Mouse (Mus musculus) limb, embryonic 14.5 days (tissue): Measurements from ENCODE around the gene Scimp. TPM values are rescaled to one million over a fixed set of nuclear protein-coding genes. Genes with fewer than 3 reads are reported as not detected.

Source experiments
- ATAC-seq: fragments of 200-750 bp; cut with Nextera tagmentation; 2 replicates; pipeline ENCODE4 v1.8.0; 2017; ENCODE audit warnings: low read depth, moderate number of reproducible peaks, moderate TSS enrichment; ENCODE audit not compliant: low FRiP score
- DNase-seq: peaks from one replicate; pipeline ENCODE4 v3.0.0-alpha.2; 2015; ENCODE audit warnings: low spot score
- H3K27ac ChIP-seq: fragments of 300-500 bp; sonication (generic); replicated peaks from 2 replicates; pipeline ENCODE4 v1.5.1; 2014; ENCODE audit warnings: low read depth, mild to moderate bottlenecking, low read length, moderate library complexity, mixed read lengths
- H3K27me3 ChIP-seq: fragments of 300-500 bp; sonication (generic); 2 replicates; pipeline ENCODE4 v1.6.1; 2014; ENCODE audit warnings: low read length, mixed read lengths; ENCODE audit not compliant: control insufficient read depth, insufficient read depth
- H3K36me3 ChIP-seq: fragments of 300-500 bp; sonication (generic); 2 replicates; pipeline ENCODE4 v1.6.1; 2014; ENCODE audit warnings: mild to moderate bottlenecking, low read length, moderate library complexity, mixed read lengths; ENCODE audit not compliant: control insufficient read depth, insufficient read depth
- H3K4me1 ChIP-seq: fragments of 300-500 bp; sonication (generic); 2 replicates; pipeline ENCODE4 v1.6.1; 2014; ENCODE audit warnings: antibody characterized with exemption, low read length, mixed read lengths; ENCODE audit not compliant: control insufficient read depth, insufficient read depth
- H3K4me2 ChIP-seq: fragments of 300-500 bp; sonication (generic); replicated peaks from 2 replicates; pipeline ENCODE4 v1.6.1; 2014; ENCODE audit warnings: low read depth, mild to moderate bottlenecking, low read length, moderate library complexity; ENCODE audit not compliant: severe bottlenecking
- H3K4me3 ChIP-seq: fragments of 300-500 bp; sonication (generic); replicated peaks from 2 replicates; pipeline ENCODE4 v1.5.1; 2014; ENCODE audit warnings: low read length
- H3K9ac ChIP-seq: fragments of 300-500 bp; sonication (generic); 2 replicates; pipeline ENCODE4 v1.6.1; 2014; ENCODE audit warnings: mild to moderate bottlenecking, low read depth, low read length, moderate library complexity; ENCODE audit not compliant: severe bottlenecking
- H3K9me3 ChIP-seq: fragments of 300-500 bp; sonication (generic); 2 replicates; pipeline ENCODE4 v1.6.1; 2016; ENCODE audit warnings: low read length; ENCODE audit not compliant: control insufficient read depth
- POLR2A ChIP-seq: fragments of 200-500 bp; IDR thresholded peaks from 2 replicates; pipeline ENCODE4 v1.8.0; 2012; ENCODE audit warnings: inconsistent platforms, mild to moderate bottlenecking, moderate library complexity, borderline replicate concordance; ENCODE audit not compliant: insufficient read depth, insufficient read length; ENCODE audit errors: extremely low read depth
- WGBS: fragments of 180-500 bp; shearing (Covaris S2); extraction: QIAGEN DNeasy Blood & Tissue Kit; methylation state at CpG from one replicate; pipeline ENCODE4 v1.1.7; 2014; 5-methylcytosine and 5-hydroxymethylcytosine counted together
- polyA plus RNA-seq, 2 experiments: library from polyadenylated mRNA; depleted of rRNA in 1 of 2; stranded (reverse) in 1 of 2; unstranded in 1 of 2; fragments of >200 nt; fragmentation: Nextera tagmentation in 1 of 2; extraction: Ambion mirVana in 1 of 2; gene quantifications; 2 replicates each; pipeline versions ENCODE4 v1.2.1 to v1.2.3; 2012 to 2014

Gene Scimp
- polyA plus RNA-seq, 2 experiments, result 0.05 to 0.40 TPM

DNA sequence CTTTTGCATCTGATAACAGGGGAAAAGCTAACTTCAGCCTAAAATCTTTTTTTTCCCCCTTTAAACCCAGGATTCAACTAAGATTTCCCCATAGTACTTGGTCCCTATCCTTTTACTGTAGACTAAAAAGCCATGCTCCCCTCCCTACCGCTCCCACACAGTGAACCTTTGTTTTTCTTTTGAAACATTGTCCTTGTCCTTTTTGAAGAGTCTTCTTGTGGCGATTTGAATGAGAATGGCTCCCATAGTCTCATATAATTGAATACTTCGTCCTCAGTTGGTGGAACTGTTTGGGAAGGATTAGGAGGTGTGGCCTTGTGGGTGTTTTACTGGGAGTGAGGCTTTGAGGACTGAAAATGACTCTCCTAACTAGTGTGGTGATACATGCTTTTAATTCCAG, 21.4 kb upstream of the Scimp start:
- H3K27me3 ChIP-seq, result no peaks in the 10 kb centered on the region
- 81% methylated on average over 3 of the region's 3 CpGs for WGBS
- H3K4me2 ChIP-seq, result no peak overlapping the region
- H3K9me3 ChIP-seq, result no peaks in the 10 kb centered on the region
- no peak overlapping the region for H3K27ac ChIP-seq
- H3K36me3 ChIP-seq, result no peaks in the 10 kb centered on the region
- no peak overlapping the region for H3K4me3 ChIP-seq
- no peak overlapping the region for H3K9ac ChIP-seq
- H3K4me1 ChIP-seq, result no peaks in the 10 kb centered on the region
- no peak for TF ChIP-seq POLR2A
- no peak for DNase-seq
- no peak for ATAC-seq

GRCm38 (mm10) chr11:70833408-70833807, 21.0 kb upstream of the Scimp start:
- Histone ChIP-seq H3K4me2 (no peak overlapping the region), H3K9me3 (no peaks in the 10 kb centered on the region), H3K9ac (no peak overlapping the region), H3K27ac (no peak overlapping the region), H3K4me3 (no peak overlapping the region), H3K4me1 (no peaks in the 10 kb centered on the region), H3K27me3 (no peaks in the 10 kb centered on the region), H3K36me3 (no peaks in the 10 kb centered on the region)
- no peak for ATAC-seq
- no peak for TF ChIP-seq POLR2A
- DNase-seq, result no peak

DNA sequence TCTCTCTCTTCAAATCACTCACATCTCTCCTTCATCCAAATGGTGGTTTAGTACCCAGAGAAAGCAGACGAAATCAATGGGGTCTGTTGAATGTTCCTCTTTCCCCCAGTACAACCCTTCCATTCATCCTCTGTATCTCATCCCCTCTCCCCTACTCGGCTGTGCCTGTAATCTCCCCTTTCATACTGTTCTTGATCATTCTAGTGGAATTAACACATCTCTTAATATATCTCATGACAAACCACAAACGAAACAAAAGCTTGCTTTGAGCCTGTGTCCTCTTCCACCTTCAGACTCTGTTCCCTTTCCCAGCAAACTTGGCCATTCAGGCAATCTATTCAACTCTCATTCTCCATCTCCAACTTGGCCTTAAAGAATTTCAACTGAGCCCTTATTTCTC, 18.8 kb upstream of the Scimp start:
- ATAC-seq (no peak), DNase-seq (no peak)
- Histone ChIP-seq H3K27ac (no peak overlapping the region), H3K9me3 (no peaks in the 10 kb centered on the region), H3K9ac (no peak overlapping the region), H3K36me3 (no peaks in the 10 kb centered on the region), H3K4me3 (no peak overlapping the region), H3K4me2 (no peak overlapping the region), H3K27me3 (no peaks in the 10 kb centered on the region), H3K4me1 (no peaks in the 10 kb centered on the region)
- no peak for TF ChIP-seq POLR2A
- 69% methylated on average over 3 of the region's 3 CpGs for WGBS

DNA sequence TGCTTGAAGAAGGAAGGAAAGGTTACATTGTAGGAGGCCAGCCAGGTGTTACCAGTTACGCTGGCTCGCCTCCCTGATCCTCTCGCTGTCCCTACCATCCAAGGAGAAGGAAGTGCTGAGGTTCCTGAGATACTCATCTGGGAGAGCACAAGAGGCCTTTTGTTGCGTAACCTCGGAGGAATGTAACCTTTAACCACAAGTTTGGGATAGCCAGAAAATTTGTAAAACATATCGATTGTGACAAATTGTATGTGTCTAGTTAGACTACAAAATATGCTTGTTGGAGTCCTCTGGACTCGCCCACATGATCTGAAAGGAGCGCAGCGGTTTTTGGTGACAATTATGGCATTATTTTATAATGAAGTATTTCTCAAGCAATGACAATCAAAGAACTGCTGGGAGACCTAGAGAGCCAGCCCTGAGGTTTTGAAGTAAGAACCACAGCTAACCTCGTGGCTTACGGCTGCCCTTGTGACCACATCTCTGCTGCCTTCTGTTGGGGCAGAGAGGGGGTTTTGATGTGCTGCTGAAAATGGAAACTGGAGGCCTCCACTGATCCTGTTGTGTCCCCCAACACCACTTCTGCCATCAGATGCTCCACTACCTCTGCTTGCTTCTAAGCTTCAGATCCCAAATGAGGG, 16.7 kb upstream of the Scimp start:
- Histone ChIP-seq H3K9me3 (no peaks in the 10 kb centered on the region), H3K4me2 (no peak overlapping the region), H3K4me1 (no peaks in the 10 kb centered on the region), H3K36me3 (no peaks in the 10 kb centered on the region), H3K27ac (no peak overlapping the region), H3K9ac (no peak overlapping the region), H3K27me3 (no peaks in the 10 kb centered on the region), H3K4me3 (no peak overlapping the region)
- 86% methylated on average over 11 of the region's 11 CpGs for WGBS
- DNase-seq (no peak), ATAC-seq (no peak)
- no peak for TF ChIP-seq POLR2A

DNA sequence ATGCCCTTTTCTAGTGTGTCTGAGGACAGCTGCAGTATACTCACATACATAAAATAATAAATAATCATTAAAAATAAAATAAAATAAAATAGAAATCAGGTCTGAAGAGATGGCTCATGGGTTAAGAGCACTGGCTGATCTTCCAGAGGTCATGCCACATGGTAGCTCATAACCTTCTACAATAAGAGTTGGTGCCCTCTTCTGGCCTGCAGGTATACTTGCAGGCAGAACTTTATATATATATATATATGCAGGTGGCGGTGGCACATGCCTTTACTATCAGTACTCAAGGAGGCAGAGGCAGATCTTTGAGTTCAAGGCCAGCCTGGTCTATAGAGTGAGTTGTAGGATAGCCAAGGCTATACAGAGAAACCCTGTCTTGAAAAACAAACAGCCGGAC, 13.8 kb upstream of the Scimp start:
- Histone ChIP-seq H3K27ac (no peak overlapping the region), H3K4me1 (peaks cover 3% of the 10 kb centered on the region; the same call in 1 of the 2 replicates), H3K9ac (no peak overlapping the region), H3K9me3 (no peaks in the 10 kb centered on the region), H3K27me3 (no peaks in the 10 kb centered on the region), H3K36me3 (no peaks in the 10 kb centered on the region), H3K4me2 (no peak overlapping the region), H3K4me3 (no peak overlapping the region)
- DNase-seq (no peak), ATAC-seq (no peak)
- no peak for TF ChIP-seq POLR2A
- 84% methylated on average over 2 of the region's 2 CpGs for WGBS
